Mouse (Mus musculus) embryo, embryonic 9.5 days (tissue): ENCODE measurements around the gene Wfikkn1.

Source experiments
- DNase-seq: peaks from one replicate; pipeline ENCODE4 v3.0.0-alpha.2; 2017; ENCODE audit errors: extremely low spot score

The Wfikkn1 gene

DNA sequence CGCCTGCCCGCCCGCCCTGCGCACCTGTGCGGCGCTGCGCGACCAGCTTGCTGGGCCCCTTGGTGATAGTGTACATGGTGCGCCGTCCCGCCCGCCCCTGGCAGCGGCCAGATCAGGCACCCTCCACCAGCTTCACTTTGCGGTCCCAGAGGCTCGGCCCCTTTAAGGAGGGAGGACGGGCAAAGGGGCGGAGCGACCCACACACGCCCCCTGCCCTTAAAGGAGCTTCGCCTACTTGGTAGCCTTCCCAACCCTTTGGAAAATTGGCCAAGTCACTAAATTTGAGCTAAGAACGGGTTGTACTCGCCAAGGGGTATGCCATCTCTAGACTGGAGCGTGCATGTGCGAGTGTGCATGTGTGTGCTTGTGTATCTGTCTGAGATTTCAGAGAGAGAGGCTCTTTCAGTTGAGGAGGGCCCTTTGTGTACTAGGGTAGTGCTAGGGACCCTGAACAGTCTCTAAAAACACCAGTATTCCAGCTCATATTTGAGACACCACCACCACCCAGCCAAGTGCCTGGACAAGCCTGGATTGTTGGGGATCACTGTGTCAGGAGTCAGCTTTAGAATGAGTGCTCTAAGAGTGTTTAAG lies 12.0 kb downstream of the Wfikkn1 start, which contains the start of gene Mcrip2:
TSS of gene Mcrip2 (minus strand) at position 164 of the 591 bp plus-strand sequence.
- DNase-seq, result peak; percentile 84

DNA sequence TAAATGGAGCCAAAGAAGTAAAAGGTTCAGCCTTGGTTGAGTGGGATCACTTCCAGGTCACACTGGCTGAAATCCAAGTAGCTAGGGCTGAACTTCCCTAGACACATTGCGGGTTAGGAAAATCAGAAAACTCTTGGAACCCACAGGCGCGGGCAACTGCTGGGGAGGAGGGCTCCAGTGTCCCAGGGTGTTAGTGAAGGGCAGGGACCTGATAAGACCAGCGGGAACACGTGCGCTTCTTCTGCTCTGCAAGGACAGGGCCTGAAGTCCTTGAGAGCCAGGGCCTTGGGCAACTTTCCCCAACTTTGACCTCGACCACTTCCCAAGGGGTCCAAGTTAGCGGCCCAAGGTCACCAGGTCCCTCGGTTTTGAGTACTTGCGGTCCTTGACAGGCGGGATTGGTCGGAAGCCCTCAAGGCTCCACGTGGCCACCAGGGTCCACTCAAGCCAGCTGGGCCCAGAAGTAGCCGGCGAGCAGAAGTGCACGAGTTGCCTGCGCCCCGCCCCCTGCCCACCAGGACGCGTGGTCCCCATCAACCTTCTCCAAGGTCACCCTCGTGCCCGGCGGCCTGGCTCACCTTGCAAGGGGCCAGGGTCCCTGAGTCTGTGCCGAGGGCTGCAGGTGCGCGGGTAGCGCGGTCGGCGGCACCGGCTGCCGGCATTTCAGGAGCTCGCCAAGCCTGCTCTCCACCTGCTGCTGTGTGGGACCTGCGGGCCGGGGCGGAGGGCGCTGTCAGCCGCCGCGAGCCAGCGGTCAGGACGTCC lies 12.6 kb downstream of the Wfikkn1 start:
- peak; percentile 73 for DNase-seq

DNA sequence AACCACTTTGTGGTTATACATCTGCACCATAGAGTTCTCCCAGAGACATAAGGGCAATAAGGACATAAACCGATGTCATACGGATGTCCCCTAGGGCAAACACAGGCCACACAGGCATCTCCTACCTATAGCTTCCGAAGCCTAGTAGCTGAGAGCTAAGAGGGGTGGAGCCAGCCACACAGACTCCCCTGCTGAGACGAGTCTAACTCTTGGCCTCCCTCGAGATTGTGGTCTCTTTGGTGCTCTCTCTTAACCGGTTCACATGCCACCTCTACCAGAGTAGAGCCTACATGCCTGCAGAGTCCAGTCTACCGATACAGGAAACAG lies 13.2 kb downstream of the Wfikkn1 start:
- DNase-seq, result no peak

DNA sequence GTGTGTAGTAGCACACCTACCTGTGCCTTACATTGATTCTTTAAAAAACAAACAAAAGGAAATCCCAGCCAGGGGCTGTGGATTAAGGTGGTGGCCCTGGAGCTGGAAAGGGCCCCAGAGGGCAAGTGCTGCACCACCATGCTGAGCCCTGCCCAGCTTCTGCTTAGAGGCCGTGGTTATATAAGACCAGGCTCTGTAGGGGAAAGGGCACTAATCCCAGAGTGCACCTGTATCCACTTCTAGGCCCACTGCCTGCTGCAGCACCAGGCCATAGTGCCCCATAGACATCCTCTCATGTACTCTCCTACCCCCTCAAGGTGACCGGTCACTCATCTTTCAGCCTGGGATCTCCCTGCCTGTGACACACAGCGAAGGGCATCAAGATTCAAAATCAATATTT lies 14.5 kb downstream of the Wfikkn1 start:
- no peak for DNase-seq

DNA sequence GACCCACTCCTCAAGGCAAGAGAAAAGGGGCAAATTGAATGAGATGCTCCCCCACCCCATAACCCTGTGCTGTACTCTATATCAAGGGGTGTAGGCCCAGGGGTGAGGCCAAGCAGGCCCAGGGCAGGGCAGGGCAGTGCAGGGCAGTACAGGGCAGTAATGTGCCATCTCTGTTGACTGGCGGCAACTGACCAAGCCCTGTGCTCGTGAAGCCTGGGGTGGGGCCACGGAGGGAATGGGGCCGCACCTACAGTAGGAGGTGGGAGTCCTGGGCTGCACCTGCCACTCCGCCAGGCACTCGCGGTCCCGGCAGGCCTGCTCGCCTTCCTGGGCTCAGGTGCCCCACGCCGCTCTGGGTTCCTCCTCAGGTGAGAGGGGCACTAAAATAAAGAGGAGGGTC lies 15.4 kb downstream of the Wfikkn1 start:
- no peak for DNase-seq

DNA sequence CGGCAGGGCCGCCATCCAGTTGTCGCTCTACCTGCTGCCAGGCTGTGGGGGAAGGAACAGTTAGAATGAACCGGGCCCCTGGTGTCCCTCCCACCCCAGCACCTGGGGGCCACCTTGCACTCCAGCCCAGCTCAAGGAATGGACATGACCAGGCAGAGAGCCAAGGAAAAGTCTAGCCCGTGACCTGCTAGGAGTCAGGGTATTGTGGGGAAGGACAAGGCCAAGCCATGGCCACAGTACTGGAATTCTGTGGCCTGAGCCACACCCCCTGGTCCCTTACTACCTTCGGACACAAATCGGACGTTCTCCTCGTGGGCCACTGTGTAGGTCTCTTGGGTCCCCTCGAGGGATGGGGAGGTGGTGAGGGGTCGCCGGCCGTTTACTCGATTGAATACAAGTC lies 16.3 kb downstream of the Wfikkn1 start:
- DNase-seq, result no peak

DNA sequence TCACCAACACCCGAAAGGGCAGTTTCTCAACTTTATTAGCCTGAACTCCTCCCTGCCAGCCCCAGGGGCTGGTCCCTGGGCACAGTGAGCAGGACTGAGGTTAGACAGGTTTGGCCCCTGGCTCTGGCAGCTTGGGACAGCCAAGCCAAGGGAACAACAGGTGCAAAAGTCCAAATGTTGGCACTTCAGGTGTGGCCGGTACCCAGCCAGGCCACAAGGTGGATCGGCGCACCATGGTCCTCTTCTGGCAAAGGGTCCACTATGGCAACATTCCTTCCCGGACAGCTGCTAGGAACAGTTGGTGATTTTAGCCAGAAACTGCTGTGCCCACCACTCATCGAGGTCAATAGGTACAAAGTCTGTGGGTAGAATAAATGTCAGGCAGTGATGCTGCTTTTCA lies 17.0 kb downstream of the Wfikkn1 start:
- DNase-seq, result no peak

DNA sequence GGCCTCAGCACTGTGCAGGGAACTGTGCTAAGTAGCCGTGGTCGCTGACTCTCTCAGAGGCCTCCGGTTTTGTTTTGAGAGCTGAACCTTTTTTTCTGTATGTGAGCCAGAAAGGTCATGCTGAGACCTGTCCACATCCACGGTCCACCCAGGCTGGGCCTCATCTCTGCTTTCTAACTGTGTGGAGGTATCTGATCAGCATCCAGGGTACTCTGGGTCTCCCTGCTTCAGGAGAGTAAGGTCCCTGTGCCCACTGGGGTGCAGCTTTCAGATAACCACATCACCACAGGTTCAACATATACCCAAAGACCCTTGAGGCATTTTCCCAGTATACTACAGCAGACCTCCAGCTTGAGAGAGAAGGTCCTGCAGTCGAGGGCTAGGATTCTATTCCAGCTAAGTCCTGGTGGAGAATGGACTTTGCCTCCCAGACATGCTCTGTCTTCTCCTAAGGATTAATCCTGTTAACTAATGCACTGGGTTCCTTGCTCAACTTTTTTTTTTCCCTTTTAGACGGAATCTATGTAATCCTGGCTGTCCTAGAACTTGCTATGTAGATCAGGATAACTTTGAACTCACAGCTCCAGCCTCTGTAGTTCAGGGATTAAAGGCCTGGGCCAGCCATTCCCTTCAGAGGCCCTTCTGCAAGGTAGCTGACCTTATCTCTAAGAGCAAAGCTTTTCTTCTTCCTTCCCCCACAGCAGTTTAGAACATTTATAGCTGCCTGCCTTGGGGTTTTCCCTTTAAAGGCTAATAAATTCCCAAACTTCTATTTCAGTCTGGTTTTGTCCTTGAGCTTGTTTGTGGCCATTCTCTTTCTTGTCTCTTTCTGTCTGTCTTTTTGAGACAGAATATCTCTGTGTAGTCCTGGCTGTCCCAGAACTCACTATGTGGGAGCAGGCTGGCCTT lies 18.7 kb downstream of the Wfikkn1 start:
- DNase-seq, result no peak

DNA sequence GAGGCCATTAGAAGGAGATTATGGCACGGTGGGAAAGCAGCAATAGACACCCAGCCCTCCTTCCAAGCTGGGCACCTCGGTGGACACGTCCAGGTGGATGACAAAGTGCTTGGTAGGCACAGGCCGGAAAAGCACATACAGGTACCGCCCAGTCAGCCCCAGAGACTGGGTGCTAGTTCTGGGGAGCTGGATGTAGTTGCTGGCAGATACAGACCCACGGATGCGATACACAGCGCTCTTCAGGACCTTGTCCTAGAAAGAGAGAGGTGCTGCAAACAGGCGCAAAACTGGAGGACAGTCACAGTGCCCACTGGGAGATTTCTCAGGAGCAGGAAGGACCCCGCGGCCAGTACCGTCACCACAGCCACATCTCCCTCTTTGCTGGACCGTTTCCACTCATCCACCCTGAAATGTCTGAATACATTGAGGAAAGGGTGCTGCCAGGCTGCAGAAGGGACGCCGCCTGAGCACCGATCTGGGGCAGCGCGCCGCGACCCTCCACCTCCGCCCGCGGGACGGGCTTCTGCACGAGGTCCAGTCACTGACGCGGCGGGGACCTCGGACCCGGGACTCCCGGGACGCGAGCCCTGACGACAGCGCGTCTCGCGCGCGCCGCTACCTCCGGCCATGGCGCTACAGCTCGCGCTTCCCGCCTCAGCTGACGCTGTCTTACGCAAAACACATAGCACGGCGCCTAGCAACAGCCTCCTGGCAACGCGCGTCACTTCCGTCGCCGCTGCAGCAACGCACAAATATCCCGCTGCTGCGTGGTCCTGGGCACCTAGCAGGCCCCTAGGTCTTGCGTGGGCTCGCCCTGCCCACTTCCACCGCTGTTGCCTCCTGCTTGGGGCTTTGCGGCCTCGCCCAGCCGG lies 19.6 kb downstream of the Wfikkn1 start, which contains the start of gene Wdr90:
TSS of gene Wdr90 (minus strand) at position 670 of the 872 bp plus-strand sequence.
- DNase-seq, result peak; percentile 87

DNA sequence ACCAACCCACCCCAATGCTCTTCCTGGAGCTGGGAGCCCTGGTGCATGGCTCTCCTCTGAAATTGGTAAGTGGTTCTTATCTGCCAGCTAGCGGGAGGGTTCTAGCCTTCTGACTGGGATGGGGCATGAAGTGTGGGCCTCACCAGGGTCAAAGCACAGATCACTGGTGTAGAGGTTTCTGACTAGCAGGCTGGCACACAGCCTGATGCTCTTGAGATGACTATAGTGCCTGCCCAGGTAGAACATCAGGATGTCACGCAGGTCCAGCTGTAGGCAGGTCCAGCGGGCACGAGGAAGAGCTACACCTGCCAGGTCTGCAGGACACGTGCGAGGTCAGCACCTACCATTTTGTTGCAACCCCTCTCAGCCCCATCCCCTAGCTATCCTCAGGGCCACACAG lies 20.4 kb downstream of the Wfikkn1 start:
- no peak for DNase-seq

DNA sequence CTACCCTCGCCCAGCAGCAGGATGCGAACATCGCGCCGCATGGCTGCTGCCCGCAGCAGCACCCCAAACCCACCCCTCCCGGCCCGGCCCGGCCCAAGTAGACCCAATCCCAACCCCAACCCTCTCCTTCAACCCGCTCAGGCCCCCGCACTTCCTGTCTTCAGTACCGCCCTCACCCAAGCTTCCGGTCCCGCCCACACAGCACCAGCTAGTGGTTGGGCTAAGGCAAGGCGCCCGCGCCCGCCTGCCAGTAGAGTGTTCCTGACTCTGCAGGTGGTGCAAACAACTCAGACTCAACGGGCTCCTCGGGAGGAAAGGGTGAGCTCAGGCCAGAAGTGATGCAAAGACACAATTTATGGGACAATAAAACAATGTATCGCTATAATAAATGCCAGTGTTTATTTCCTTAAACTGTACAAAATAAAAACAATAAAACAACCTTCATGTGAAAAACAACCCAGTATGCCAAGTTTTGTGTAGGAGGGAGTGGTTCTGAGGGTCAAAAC lies 36.2 kb downstream of the Wfikkn1 start, which contains the start of gene Rhot2:
TSS of gene Rhot2 (minus strand) at position 456 of the 506 bp plus-strand sequence.
- peak; percentile 91 for DNase-seq

DNA sequence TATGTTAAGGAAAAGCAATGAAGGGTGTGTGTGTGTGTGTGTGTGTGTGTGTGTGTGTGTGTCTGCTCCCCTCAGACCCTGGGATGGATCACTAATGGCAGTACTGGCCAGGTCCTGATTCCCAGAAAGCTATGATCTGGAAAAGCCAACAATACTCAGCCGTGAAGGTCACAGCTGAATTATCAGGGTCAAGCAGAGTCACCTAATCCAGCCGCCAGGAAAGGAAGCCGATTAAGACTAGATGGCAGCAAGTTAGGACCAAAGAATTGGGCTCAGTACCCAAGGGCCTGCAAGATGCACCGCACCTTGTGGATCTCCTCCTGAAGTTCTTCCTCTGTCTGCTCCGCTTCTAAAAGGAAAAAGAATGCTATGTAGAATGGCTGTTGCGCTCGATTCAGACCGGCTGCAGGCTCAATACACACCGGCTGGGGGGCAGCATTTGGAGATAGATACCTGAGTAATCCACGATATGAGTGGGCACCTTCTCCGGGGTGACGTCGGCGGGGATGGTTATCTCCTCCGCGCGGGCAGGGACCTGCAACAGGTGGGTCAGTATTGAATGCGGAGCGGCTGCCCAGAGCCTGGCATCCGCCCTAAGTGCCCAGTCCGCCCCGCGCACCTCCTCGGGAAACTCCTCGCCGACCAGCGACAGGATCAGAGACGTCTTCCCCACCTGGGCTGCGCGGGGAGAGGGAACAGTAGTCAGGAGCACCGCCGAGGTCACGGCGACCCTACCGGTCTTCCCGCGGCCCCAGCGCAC lies 36.8 kb downstream of the Wfikkn1 start:
- DNase-seq, result no peak

DNA sequence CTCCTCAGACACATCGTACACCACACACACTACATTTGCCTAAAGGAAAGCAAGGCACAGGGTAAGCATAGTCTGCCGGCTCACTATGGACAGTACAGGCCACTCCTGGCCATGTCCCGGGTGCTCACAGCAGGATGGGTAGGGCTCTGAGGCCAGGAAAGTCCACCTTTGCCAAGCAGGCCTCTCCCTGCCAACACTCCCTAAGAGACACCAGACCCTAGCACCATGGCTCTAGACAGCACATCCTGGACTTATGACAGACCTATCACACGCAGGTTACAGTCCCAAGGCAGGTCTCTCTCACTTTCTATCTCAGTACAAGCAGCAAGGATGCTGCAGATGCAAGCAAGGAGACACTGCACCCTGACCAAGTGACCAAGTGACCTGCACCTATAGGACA lies 37.5 kb downstream of the Wfikkn1 start:
- DNase-seq, result no peak

DNA sequence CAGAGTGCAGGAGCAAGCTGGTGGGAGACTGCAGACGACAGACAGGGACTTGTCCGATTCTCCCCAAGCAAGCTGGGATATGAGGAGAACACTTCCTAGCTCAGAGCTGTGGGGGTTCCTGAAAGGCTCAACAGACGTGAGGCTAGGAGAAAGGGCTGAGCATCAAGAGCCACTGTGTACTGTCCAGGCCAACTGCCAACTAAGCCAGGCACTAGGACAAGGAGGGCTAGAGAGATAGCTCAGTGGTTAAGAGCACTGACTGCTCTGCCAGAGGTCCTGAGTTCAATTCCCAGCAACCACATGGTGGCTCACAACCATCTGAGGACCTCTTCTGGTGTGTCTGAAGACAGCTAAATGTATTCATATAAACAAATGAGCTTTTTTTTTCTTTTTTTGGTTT lies 38.1 kb downstream of the Wfikkn1 start:
- no peak for DNase-seq

DNA sequence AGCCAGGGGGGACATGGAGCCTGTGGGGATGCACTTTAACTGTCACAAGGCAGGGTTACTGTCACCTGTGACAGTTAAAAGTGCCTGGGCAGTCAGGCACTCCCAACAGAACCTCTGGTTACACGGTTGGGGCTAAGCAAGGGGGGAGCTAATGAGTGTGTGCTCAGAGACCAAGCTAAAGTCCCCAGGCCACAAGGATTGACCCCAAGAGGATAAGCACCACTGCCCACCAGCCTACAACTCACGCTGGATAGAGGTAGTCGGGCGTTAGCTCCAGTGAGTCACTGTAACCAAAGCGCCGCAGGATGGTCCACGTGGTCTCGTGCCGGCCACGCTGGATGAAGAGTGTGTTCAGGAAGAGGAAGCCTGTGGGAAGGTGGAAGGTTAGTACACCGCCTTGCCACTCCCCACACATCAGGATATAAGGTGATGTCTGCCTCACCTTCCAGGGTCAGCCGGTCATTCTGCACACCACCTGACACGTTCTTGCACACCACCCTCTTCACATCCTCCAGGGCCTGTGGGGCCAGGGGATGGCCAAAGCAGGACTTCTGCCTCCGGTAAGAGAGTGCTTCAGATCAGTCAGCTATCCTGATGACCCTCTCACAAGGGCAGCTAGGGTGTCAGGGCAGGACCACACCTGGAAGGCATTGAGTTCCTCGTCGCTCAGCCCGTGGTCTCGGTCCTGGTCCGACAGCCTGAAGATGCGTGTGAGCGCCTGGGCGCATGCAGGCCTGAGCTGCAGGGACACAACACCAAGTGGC lies 39.4 kb downstream of the Wfikkn1 start, which contains the start of gene Gm20683:
TSS of gene Gm20683 (minus strand) at position 647 of the 764 bp plus-strand sequence.
- DNase-seq, result no peak

DNA sequence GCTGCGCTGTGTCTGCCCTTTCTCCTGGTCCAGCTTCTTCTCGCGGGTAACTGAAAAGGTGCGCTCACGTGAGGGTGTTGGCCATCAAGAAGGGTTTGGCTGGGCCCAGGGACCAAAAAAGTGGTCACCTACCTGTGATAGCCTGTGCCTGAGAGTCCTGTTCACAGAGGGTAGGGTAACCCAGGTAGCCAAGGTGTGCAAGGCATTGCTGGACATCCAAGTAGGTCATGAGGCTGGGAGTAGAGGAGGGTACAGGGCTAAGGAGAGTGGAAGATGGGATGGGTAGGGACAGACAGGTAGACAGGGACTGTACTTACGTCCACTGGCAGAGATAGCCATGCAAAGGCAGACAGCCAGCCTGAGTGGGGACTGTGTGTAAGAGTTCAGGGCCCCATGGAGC lies 40.1 kb downstream of the Wfikkn1 start:
- DNase-seq, result no peak

DNA sequence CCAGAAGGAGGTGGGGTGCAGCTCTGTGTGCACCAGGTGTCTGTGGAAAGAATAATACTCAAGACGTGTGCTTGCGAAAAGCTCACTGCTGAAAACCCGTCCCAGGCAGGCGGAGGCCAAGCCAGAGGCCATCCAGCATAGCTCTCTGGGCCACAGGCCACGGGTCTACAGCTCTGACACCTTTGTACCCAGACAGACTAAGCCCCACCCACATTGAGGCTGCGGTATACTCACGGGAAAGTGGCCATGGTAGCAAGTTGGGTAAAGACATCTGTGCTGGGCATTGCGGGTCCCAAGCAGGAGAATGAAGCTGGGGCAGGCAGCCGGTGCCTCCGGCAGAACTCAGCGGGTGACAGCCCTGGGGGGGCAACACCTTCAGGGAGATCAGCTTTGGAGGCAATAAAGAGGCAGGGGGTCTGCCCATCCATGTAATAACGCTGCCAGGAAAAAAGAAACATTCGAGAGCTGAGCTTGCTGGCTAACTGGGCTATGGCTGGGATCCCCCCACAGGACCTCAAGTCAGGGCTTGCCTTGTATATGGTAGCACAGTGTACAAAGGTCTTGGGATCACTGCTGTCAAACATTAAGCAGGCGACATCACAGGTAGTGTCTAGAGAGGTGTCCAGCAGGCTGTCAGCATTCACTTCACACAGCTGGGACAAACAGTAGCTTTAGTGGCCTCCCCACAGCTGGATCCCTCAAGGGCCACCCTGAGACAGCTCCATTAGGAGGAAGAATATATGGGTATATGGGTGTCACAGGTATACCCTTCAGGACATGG lies 41.0 kb downstream of the Wfikkn1 start:
- no peak for DNase-seq

DNA sequence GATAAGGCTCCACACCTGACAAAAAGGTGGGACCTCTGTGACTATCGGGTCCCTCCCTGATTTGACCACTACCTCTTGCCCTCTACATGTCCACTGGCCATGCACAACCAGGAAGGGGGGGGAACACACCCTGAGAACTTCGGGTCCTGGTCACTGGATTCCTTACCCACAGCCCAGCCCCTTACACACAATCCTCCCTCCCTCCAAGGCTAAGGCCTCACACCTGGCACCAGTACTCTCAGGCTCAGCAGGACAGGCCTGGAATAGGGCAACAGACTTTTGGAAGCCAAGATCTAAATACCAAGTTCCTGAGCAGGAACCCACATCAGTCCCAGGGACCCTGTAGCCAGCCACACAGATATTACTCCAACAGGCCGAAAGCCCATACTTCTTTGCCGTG lies 41.8 kb downstream of the Wfikkn1 start:
- no peak for DNase-seq

DNA sequence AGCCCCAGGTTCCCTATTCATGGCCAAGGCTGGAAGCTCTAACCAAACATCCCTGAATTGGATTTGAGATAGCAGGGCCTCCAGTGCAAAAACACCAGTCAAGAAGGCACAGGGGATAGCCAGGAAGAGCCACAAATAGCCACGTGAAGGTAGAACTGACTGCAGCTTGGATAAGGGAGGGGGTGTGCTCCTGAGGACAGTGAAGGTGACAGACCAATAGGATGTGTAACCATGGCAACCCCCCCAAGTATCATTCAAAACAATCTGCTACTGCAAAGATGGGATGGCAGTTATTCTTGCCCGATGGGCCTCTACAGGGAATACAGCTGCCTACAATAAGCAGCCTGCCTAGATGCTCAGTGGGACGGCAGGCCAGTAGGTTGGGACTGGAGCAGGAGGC lies 43.1 kb downstream of the Wfikkn1 start:
- no peak for DNase-seq
